Mouse (Mus musculus): ENCODE measurements around the gene H60b. TPM values are rescaled to one million over a fixed set of nuclear protein-coding genes. Genes with fewer than 3 reads are reported as not detected.

Gene H60b
- polyA plus RNA-seq, 1 experiment from 2014 or later = 0.36 TPM

DNA sequence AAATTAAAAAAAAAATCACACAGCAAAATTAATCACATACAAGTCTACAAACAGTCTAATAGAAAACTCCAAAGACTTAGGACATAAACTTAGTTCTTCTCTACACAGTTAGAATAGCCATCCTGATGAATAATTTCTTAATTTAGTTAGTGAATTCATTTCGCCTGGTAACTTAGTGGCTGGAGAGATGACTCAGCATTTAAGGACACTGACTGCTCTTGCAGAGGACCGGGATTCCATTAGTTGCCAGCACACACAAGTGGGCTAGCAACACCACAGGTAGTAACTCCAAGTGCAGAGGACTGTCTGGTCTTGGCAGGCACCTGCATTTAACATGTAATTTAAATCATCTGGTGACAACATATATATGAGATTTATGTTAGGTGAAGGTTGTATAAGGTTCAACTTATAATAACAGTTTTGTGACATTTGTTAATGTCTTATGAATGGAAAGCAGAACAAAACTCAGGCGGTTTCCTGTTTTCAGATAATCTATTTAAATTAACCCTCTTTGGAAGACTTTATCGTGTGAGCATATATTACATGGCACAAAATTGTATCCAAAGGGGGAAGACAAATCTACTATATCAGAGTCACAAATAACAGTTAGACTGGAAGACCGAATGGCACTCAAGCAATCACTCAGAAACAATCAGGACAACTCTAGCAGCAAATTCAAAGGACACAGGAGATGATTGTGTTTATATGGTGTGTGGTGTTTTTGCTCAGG is 138.8 kb downstream of the H60b start:
- ATAC-seq (ENCODE audit: low FRiP score, low TSS enrichment) (no peak), DNase-seq (ENCODE audit: low spot score) (no peak)
- 60% methylated on average over 5 of the region's 5 CpGs for WGBS
- no peak overlapping the region for H3K4me2 ChIP-seq (replicated peaks; ENCODE audit: low read depth)
- no peaks in the 10 kb centered on the region for H3K9me3 ChIP-seq (ENCODE audit: control insufficient read depth, low read length)
- no peaks in the 10 kb centered on the region for H3K36me3 ChIP-seq (ENCODE audit: control insufficient read depth, insufficient read depth, low read length)
- no peaks in the 10 kb centered on the region for H3K4me1 ChIP-seq (replicated peaks; ENCODE audit: control insufficient read depth, insufficient read depth)
- no peak for TF ChIP-seq EP300 (optimal IDR thresholded peaks at IDR 0.05)
- TF ChIP-seq CTCF (IDR thresholded peaks at IDR 0.05; ENCODE audit: low read depth) = no peak
- H3K4me3 ChIP-seq (ENCODE audit: low read depth, low read length) = no peak overlapping the region
- no peak overlapping the region for H3K27ac ChIP-seq (replicated peaks)
- no peaks in the 10 kb centered on the region for H3K27me3 ChIP-seq (ENCODE audit: control insufficient read depth, insufficient read depth, low read length)
- no peak overlapping the region for H3K9ac ChIP-seq (ENCODE audit: low read length)

- H3K4me3 ChIP-seq (ENCODE audit: low read depth, low read length) = no peak overlapping the region
- WGBS = 52% methylated on average over 8 of the region's 8 CpGs
- no peaks in the 10 kb centered on the region for H3K4me1 ChIP-seq (replicated peaks; ENCODE audit: control insufficient read depth, insufficient read depth)
- H3K4me2 ChIP-seq (replicated peaks; ENCODE audit: low read depth) = no peak overlapping the region
- ATAC-seq (ENCODE audit: low FRiP score, low TSS enrichment) (no peak), DNase-seq (ENCODE audit: low spot score) (no peak)
- no peaks in the 10 kb centered on the region for H3K9me3 ChIP-seq (ENCODE audit: control insufficient read depth, low read length)
- TF ChIP-seq CTCF (IDR thresholded peaks at IDR 0.05; ENCODE audit: low read depth) (no peak), EP300 (optimal IDR thresholded peaks at IDR 0.05) (no peak)
- no peak overlapping the region for H3K9ac ChIP-seq (ENCODE audit: low read length)
- no peak overlapping the region for H3K27ac ChIP-seq (replicated peaks)
- H3K27me3 ChIP-seq (ENCODE audit: control insufficient read depth, insufficient read depth, low read length) = no peaks in the 10 kb centered on the region
- no peaks in the 10 kb centered on the region for H3K36me3 ChIP-seq (ENCODE audit: control insufficient read depth, insufficient read depth, low read length)
Observed at GRCm38 (mm10) chr10:22297766-22298461, 139.5 kb downstream of the H60b start.

- Histone ChIP-seq H3K27ac (replicated peaks) (no peak overlapping the region), H3K4me1 (replicated peaks; ENCODE audit: control insufficient read depth, insufficient read depth) (no peaks in the 10 kb centered on the region), H3K4me2 (replicated peaks; ENCODE audit: low read depth) (no peak overlapping the region), H3K36me3 (ENCODE audit: control insufficient read depth, insufficient read depth, low read length) (no peaks in the 10 kb centered on the region), H3K9me3 (ENCODE audit: control insufficient read depth, low read length) (no peaks in the 10 kb centered on the region), H3K9ac (ENCODE audit: low read length) (no peak overlapping the region), H3K4me3 (ENCODE audit: low read depth, low read length) (no peak overlapping the region), H3K27me3 (ENCODE audit: control insufficient read depth, insufficient read depth, low read length) (no peaks in the 10 kb centered on the region)
- 78% methylated on average over 2 of the region's 2 CpGs for WGBS
- DNase-seq (ENCODE audit: low spot score) (no peak), ATAC-seq (ENCODE audit: low FRiP score, low TSS enrichment) (no peak)
- TF ChIP-seq EP300 (optimal IDR thresholded peaks at IDR 0.05) (no peak), CTCF (IDR thresholded peaks at IDR 0.05; ENCODE audit: low read depth) (no peak)
Observed at GRCm38 (mm10) chr10:22299324-22299723, 140.9 kb downstream of the H60b start.

GRCm38 (mm10) chr10:22301641-22302040 is 143.3 kb downstream of the H60b start:
- Histone ChIP-seq H3K36me3 (ENCODE audit: control insufficient read depth, insufficient read depth, low read length) (no peaks in the 10 kb centered on the region), H3K9ac (ENCODE audit: low read length) (no peak overlapping the region), H3K4me2 (replicated peaks; ENCODE audit: low read depth) (no peak overlapping the region), H3K27ac (replicated peaks) (no peak overlapping the region), H3K9me3 (ENCODE audit: control insufficient read depth, low read length) (no peaks in the 10 kb centered on the region), H3K27me3 (ENCODE audit: control insufficient read depth, insufficient read depth, low read length) (no peaks in the 10 kb centered on the region), H3K4me1 (replicated peaks; ENCODE audit: control insufficient read depth, insufficient read depth) (no peaks in the 10 kb centered on the region), H3K4me3 (ENCODE audit: low read depth, low read length) (no peak overlapping the region)
- DNase-seq (ENCODE audit: low spot score) = no peak
- no peak for ATAC-seq (ENCODE audit: low FRiP score, low TSS enrichment)
- 77% methylated on average over 1 of the region's 1 CpGs for WGBS
- TF ChIP-seq CTCF (IDR thresholded peaks at IDR 0.05; ENCODE audit: low read depth) (no peak), EP300 (optimal IDR thresholded peaks at IDR 0.05) (no peak)

DNA sequence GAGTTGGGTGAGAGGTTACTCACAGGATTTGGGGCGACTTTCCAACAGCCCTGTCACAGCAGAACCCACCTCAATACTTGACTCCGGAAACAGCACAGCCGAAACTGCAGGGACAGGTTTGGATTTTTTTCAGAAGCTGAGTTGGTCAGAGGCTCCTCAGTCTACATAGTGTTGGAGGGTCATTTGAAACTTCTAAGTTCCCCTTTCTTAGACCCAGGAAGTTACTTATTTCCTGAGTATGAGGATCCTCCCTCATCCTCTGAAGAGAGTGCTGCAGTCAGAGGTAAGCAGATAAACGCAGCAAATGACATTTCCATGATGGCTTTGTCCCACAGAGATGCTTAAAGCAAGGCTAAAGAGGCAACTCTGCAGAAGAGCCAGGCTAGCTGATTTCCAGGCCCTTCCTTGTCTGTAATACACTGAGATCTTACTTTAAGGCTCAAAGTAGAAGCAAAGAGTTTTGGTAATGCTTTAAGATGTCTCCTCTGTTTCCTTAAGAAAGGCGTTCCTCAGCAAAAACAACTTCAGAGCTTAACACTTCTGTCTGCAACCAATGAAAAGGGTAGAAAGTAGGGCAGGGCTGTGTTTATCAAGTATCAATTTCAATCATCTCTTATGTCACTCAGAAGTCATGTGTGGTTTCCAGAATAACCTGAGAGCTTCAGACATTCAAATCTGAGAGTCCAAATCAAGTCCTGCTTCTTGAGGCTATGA is 144.1 kb downstream of the H60b start:
- H3K4me2 ChIP-seq (replicated peaks; ENCODE audit: low read depth) = no peak overlapping the region
- H3K4me3 ChIP-seq (ENCODE audit: low read depth, low read length) = no peak overlapping the region
- no peaks in the 10 kb centered on the region for H3K4me1 ChIP-seq (replicated peaks; ENCODE audit: control insufficient read depth, insufficient read depth)
- H3K9me3 ChIP-seq (ENCODE audit: control insufficient read depth, low read length) = no peaks in the 10 kb centered on the region
- H3K36me3 ChIP-seq (ENCODE audit: control insufficient read depth, insufficient read depth, low read length) = no peaks in the 10 kb centered on the region
- WGBS = 69% methylated on average over 5 of the region's 5 CpGs
- ATAC-seq (ENCODE audit: low FRiP score, low TSS enrichment) (no peak), DNase-seq (ENCODE audit: low spot score) (no peak)
- no peak overlapping the region for H3K27ac ChIP-seq (replicated peaks)
- TF ChIP-seq CTCF (IDR thresholded peaks at IDR 0.05; ENCODE audit: low read depth) (no peak), EP300 (optimal IDR thresholded peaks at IDR 0.05) (no peak)
- H3K27me3 ChIP-seq (ENCODE audit: control insufficient read depth, insufficient read depth, low read length) = no peaks in the 10 kb centered on the region
- H3K9ac ChIP-seq (ENCODE audit: low read length) = no peak overlapping the region
